Mouse (Mus musculus) forebrain, embryonic 11.5 days (tissue): Measurements from ENCODE around the gene Tma7. TPM values are rescaled to one million over a fixed set of nuclear protein-coding genes. Genes with fewer than 3 reads are reported as not detected.

ENCODE experiments used
- ATAC-seq: fragments of 200-750 bp; cut with Nextera tagmentation; replicated peaks from 2 replicates; pipeline ENCODE4 v1.8.0; 2017; ENCODE audit warnings: moderate TSS enrichment; ENCODE audit not compliant: low FRiP score
- DNase-seq: peaks from one replicate; pipeline ENCODE4 v3.0.0-alpha.2; 2017; ENCODE audit warnings: low spot score
- H3K27ac ChIP-seq: fragments of 300-500 bp; sonication (generic); 2 replicates; pipeline ENCODE4 v1.5.1; 2014; ENCODE audit warnings: low read depth, low read length
- H3K27me3 ChIP-seq: fragments of 300-500 bp; sonication (generic); 2 replicates; pipeline ENCODE4 v1.6.1; 2014; ENCODE audit warnings: mild to moderate bottlenecking, low read length, mixed read lengths; ENCODE audit not compliant: control insufficient read depth, insufficient read depth
- H3K36me3 ChIP-seq: fragments of 300-500 bp; sonication (generic); 2 replicates; pipeline ENCODE4 v1.6.1; 2014; ENCODE audit warnings: mild to moderate bottlenecking, low read length, moderate library complexity, mixed read lengths; ENCODE audit not compliant: control insufficient read depth, insufficient read depth
- H3K4me1 ChIP-seq: fragments of 300-500 bp; sonication (generic); replicated peaks from 2 replicates; pipeline ENCODE4 v1.6.1; 2014; ENCODE audit warnings: low read length, mixed read lengths; ENCODE audit not compliant: control insufficient read depth, insufficient read depth
- H3K4me2 ChIP-seq: fragments of 300-500 bp; sonication (generic); 2 replicates; pipeline ENCODE4 v1.6.1; 2014; ENCODE audit warnings: low read depth, mild to moderate bottlenecking, low read length, moderate library complexity, mixed read lengths; ENCODE audit not compliant: severe bottlenecking
- H3K4me3 ChIP-seq: fragments of 300-500 bp; sonication (generic); 2 replicates; pipeline ENCODE4 v1.5.1; 2014; ENCODE audit warnings: low read depth, low read length
- H3K9ac ChIP-seq: fragments of 300-500 bp; sonication (generic); 2 replicates; pipeline ENCODE4 v1.6.1; 2014; ENCODE audit warnings: low read length
- H3K9me3 ChIP-seq: fragments of 300-500 bp; sonication (generic); 2 replicates; pipeline ENCODE4 v1.6.1; 2016; ENCODE audit warnings: low read length, mixed read lengths; ENCODE audit not compliant: control insufficient read depth
- WGBS: fragments of 180-500 bp; shearing (Covaris S2); extraction: QIAGEN DNeasy Blood & Tissue Kit; methylation state at CpG from one replicate; pipeline ENCODE4 v1.1.7; 2014; 5-methylcytosine and 5-hydroxymethylcytosine counted together
- polyA plus RNA-seq: library from polyadenylated mRNA; unstranded; fragments of >200 nt; fragmentation: Nextera tagmentation; extraction: Ambion mirVana; gene quantifications from 2 replicates; pipeline ENCODE4 v1.2.1, GENCODE M21; 2014

Tma7 gene
- polyA plus RNA-seq, 1 experiment from 2014 or later: 746 TPM

DNA sequence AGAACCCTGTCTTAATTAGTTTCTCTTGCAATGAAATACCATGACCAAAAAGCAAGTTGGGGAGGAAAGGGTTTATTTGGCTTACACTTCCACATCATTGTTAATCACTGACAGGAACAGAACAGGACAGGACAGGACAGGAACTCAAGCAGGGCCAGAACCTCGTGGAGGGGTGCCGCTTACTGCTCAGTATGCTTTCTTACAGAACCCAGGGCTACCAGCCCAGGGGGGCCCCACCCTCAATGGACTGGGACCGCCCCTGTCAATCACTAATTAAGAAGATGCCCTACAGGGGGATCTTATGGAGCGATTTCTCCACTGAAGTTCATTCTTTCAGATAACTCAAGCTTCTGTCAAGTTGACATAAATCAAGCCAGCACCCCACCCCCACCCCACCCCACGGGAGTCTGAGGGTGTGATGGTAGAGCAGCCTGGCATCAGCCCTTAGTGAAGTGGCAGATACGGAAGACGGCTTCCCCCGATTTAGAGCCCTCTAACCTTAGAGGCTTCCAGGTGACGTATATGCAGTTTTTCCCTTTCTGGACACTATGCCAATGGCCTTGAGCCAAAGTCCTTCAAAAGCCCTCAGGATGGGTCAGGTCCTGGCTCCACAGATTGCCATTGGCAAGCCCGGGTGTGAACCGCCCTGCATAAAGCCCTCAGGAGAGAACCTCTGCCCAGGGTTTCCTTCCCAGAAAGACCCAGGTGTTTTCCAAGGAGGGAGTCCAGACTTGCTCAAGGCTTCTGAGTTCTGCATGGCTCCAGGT lies 11.6 kb upstream of the Tma7 start:
- peaks cover 32% of the 10 kb centered on the region for H3K4me1 ChIP-seq
- ATAC-seq: no peak

DNA sequence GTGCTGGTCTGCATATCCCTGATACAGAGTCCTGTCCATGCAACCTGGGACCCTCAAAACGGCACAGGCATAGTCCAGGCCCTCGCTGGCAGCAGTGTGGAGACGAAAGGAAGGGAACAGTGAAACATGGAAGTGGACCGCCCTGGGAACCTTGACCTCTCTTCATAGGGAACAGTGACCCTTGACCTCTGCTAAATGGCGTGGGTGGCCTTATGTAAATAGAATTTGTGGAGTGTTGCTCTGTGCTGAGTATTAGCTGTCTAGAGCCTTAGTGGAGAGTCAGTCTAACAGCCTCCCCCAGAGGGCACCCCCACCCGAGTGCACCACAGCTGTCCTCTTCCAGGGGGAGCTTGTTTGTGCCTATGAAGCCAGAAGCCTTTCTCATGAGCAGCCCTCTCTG lies 10.4 kb upstream of the Tma7 start:
- H3K4me2 ChIP-seq: no peak overlapping the region
- H3K9ac ChIP-seq: no peak overlapping the region
- H3K9me3 ChIP-seq: no peaks in the 10 kb centered on the region
- no peak overlapping the region for H3K4me3 ChIP-seq
- no peaks in the 10 kb centered on the region; the same call in 1 of the 2 replicates for H3K36me3 ChIP-seq
- no peak for DNase-seq
- no peak overlapping the region for H3K27ac ChIP-seq
- H3K4me1 ChIP-seq: peaks cover 22% of the 10 kb centered on the region
- ATAC-seq: no peak
- no peaks in the 10 kb centered on the region for H3K27me3 ChIP-seq
- WGBS: 47% methylated on average over 6 of the region's 6 CpGs

More for the DNA sequence above, 11.6 kb upstream of the Tma7 start:
- Histone ChIP-seq H3K27me3 (no peaks in the 10 kb centered on the region), H3K9ac (peak overlapping the region; percentile 97), H3K36me3 (no peaks in the 10 kb centered on the region; the same call in 1 of the 2 replicates), H3K9me3 (no peaks in the 10 kb centered on the region), H3K4me3 (peak overlapping the region; percentile 70), H3K27ac (peak overlapping the region; percentile 100; the same call in 1 of the 2 replicates), H3K4me2 (peak overlapping the region; percentile 53)
- DNase-seq: no peak
- WGBS: 19% methylated on average over 11 of the region's 11 CpGs

DNA sequence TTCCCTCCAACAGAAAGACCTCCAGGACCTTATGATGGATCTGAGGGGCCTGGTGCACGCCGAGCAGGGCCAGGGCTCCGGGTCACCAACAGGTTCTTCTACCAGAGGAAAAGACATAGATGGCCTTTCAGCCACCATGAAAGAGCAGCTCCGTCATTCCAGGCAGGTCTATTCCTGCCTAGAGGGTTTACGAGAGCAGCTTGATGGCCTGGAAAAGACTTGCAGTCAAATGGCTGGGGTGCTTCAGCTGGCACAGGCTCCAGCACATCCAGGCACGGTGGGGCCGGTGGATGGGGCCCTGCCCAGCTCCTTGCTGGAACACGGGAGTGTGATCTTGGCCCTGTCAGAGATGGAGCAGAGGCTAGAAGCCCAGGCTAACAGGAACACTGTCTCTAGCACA lies 9.4 kb upstream of the Tma7 start:
- no peak overlapping the region for H3K4me3 ChIP-seq
- H3K4me1 ChIP-seq: peaks cover 21% of the 10 kb centered on the region
- peak; percentile 51 for DNase-seq
- ATAC-seq: no peak
- no peaks in the 10 kb centered on the region; the same call in 1 of the 2 replicates for H3K36me3 ChIP-seq
- H3K9ac ChIP-seq: no peak overlapping the region
- H3K27ac ChIP-seq: no peak overlapping the region
- H3K27me3 ChIP-seq: no peaks in the 10 kb centered on the region
- no peaks in the 10 kb centered on the region for H3K9me3 ChIP-seq
- 91% methylated on average over 8 of the region's 8 CpGs for WGBS
- H3K4me2 ChIP-seq: no peak overlapping the region

DNA sequence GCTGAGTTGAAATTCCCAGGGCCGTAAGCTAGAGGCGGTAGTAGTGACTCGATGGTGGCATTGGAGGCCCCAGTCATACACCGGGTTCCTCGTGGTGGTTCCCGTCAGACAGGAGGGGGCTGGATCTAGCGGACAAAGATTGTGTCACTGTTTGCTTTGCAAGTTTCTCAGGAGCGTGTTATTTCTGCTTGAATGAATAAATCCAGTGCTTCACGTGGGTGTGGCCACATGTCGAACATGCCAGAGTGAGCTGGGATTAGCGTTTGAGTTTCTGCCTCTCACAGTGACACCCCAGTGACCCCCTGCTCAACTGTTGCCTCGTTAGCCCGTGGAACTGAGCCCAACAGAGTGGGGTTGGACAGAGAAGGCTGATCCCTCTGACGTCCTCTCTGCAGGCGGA lies 8.1 kb upstream of the Tma7 start:
- ATAC-seq (no peak), DNase-seq (peak; percentile 57)
- Histone ChIP-seq H3K9ac (peak overlapping the region; percentile 20; the same call in 1 of the 2 replicates), H3K27ac (no peak overlapping the region), H3K4me2 (no peak overlapping the region), H3K9me3 (no peaks in the 10 kb centered on the region), H3K4me1 (peaks cover 19% of the 10 kb centered on the region), H3K36me3 (no peaks in the 10 kb centered on the region; the same call in 1 of the 2 replicates), H3K4me3 (no peak overlapping the region), H3K27me3 (no peaks in the 10 kb centered on the region)
- 24% methylated on average over 15 of the region's 15 CpGs for WGBS

DNA sequence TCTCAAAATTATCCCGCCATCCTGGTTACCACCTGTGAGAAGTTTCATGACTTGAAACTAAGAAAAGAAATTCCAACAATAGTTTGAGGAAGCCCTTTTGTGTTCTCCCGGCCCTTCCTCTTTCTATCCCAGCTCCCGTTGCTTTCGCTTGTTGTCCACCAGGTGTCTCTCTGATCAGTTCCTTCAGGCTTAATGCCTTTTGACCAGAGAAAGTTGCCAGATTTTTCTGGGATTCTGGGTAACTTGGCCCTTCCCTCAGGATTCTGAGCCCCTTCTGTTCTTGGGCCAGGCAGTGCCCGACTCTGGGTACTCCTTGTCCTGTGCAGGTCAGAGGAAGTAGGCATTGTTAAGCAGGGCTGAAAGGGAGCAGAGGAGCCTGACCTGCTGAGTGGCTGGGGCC lies 5.6 kb upstream of the Tma7 start:
- no peak overlapping the region for H3K27ac ChIP-seq

DNA sequence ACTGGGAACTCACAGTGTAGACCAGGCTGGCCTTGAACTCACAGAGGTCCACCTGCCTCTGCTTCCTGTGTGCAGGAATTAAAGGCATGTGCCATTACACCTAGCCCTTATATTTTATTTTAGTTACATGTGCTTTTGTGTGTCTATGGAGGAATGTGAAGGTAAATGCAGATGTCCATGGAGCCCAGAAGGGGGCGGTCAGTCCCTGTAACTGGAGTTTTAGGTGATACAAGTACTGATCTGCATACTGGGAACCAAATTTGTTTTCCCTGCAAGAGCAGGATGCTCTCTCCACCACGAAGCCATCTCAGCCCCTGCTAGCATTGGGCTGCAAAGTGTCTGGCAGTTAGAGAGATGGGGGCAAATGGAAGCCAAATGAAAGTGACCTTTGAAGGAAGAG lies 2.5 kb upstream of the Tma7 start:
- Histone ChIP-seq H3K27me3 (no peaks in the 10 kb centered on the region), H3K36me3 (no peaks in the 10 kb centered on the region; the same call in 1 of the 2 replicates), H3K4me3 (no peak overlapping the region), H3K4me2 (no peak overlapping the region), H3K27ac (no peak overlapping the region), H3K4me1 (peaks cover 11% of the 10 kb centered on the region), H3K9ac (no peak overlapping the region), H3K9me3 (no peaks in the 10 kb centered on the region)
- DNase-seq: no peak
- WGBS: 22% methylated on average over 2 of the region's 2 CpGs
- no peak for ATAC-seq

More for the DNA sequence above, 5.6 kb upstream of the Tma7 start:
- no peaks in the 10 kb centered on the region for H3K9me3 ChIP-seq
- peaks cover 13% of the 10 kb centered on the region; the same call in 1 of the 2 replicates for H3K4me1 ChIP-seq
- no peaks in the 10 kb centered on the region for H3K27me3 ChIP-seq
- no peaks in the 10 kb centered on the region; the same call in 1 of the 2 replicates for H3K36me3 ChIP-seq
- no peak overlapping the region for H3K4me2 ChIP-seq
- 0 out of 2 replicates have a peak, but pooled peaks have one; percentile 8 for ATAC-seq
- WGBS: 7% methylated on average over 5 of the region's 5 CpGs
- H3K4me3 ChIP-seq: no peak overlapping the region
- DNase-seq: peak; percentile 52
- peak overlapping the region; percentile 9; the same call in 1 of the 2 replicates for H3K9ac ChIP-seq

DNA sequence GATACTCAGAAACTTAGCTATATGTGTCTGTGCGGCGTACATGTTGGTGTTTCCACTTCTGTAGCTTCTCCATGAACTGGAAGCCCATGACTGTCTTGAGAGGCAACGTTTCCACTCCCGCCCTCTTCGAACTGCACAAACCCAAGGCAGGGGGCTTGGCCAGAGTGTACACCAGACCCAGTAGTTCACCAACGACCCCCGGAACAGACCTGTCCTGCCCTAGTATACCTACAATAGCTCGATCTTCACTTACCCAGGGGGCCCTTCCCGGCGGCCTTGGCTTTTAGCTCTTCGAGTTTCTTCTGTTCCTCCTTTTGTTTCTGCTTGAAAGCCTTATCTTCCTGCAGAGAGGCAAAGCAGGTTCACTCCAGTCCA lies 651 bp downstream of the Tma7 start:
- H3K27me3 ChIP-seq: no peaks in the 10 kb centered on the region
- DNase-seq (no peak), ATAC-seq (peak; percentile 18)
- no peaks in the 10 kb centered on the region for H3K9me3 ChIP-seq
- peak overlapping the region; percentile 74 for H3K9ac ChIP-seq
- H3K36me3 ChIP-seq: no peaks in the 10 kb centered on the region; the same call in 1 of the 2 replicates
- H3K4me1 ChIP-seq: peaks cover 9% of the 10 kb centered on the region
- H3K27ac ChIP-seq: no peak overlapping the region
- peak overlapping the region; percentile 66 for H3K4me3 ChIP-seq
- peak overlapping the region; percentile 61 for H3K4me2 ChIP-seq
- 7% methylated on average over 11 of the region's 11 CpGs for WGBS

DNA sequence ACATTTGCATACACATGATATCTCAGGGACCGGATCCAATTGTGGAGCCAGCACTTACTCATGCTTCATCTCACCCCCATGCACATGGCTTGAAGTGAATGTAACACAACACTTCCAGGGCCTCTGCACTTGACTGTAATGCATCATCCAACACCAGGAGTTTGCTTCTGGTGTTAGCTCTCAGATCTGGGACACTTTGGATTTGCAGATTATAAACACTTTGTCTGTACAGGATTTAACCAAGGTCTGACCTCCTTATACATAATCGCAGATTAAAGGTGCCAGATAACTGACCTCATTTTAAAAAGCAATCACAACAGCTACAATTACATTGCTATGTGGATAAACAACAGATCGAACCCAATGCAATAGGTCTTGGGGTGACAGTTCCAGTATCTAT lies 1.9 kb downstream of the Tma7 start:
- Histone ChIP-seq H3K4me2 (no peak overlapping the region), H3K36me3 (no peaks in the 10 kb centered on the region; the same call in 1 of the 2 replicates), H3K27me3 (no peaks in the 10 kb centered on the region), H3K4me3 (no peak overlapping the region; the same call in 1 of the 2 replicates), H3K27ac (no peak overlapping the region), H3K9me3 (no peaks in the 10 kb centered on the region), H3K4me1 (peaks cover 9% of the 10 kb centered on the region), H3K9ac (no peak overlapping the region)
- ATAC-seq: no peak
- no peak for DNase-seq
- 93% methylated on average over 3 of the region's 3 CpGs for WGBS
